Mouse (Mus musculus): ENCODE measurements around the gene Slc35b1.
"Not testable (repeated sequence)": the region's sequence is repeated elsewhere in the genome, so short reads cannot be mapped to it uniquely, and the experiment has no call there.

Gene Slc35b1

DNA sequence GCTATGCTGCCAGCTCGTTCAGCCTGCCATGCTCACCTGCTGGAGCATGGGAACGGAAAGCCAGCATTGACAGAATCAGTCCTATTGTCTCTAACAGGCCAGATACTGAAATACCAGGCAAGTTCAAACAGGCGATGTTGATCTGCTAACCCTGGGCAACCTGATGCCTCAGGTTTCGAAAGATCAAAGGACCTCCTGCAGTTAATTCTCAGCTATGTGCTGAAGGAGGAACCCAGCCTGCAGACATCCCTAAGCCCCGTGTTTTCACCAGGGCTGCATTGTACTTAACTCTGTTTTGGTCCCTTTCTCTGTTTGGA lies 9.0 kb downstream of the Slc35b1 start:
- DNase-seq (ENCODE audit: low read depth, low spot score) = no peak

GRCm38 (mm10) chr11:95394112-95394511 lies 9.6 kb downstream of the Slc35b1 start:
- DNase-seq (ENCODE audit: low read depth, low spot score) = no peak

DNA sequence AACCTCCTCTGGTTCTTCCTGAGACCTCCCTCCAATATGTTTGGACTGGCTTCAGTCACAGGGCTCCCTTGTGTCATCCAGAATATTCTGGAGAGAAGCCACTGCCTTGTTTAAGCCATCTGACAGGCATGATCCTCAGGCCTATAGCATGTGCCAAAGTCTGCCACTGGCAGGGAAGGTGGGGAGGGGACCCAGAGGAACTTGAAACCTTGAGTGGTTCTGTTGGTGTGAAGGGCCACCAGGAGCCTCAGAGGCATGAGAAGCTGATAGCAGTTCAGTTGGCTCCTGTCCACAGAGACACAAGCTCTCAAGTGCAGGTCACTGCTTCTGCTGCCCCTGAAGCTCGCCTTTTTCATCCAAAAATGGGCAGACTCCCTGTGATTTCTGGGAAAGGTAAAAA lies 12.1 kb downstream of the Slc35b1 start:
- no peak for DNase-seq (ENCODE audit: low read depth, low spot score)

GRCm38 (mm10) chr11:95397843-95398835 lies 13.6 kb downstream of the Slc35b1 start:
- DNase-seq (ENCODE audit: low read depth, low spot score) = no peak

DNA sequence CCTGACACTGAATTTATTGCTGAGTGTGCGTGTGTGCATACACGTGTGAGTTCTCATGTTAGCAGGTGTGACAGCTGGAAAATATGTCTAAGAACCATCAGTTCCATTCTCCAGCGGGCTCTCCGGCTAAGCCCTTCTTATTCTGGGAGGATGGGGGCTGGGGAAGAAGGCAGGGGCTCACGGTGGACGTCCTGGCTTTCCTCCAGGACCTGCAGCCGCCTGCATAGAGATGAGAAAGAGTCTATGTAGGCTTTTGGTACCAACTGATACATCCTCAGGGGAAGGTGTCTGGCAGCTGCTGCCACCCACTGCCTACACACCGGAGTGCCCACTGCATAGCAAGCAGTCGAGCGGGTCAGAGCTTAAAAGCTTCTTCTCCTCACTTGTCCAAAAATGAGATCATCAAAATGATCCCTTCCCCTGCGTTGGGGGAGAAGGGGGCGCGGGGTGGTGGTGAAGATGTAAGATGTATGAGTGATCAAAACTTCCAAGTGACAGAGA lies 15.1 kb downstream of the Slc35b1 start:
- DNase-seq (ENCODE audit: low read depth, low spot score) = no peak

DNA sequence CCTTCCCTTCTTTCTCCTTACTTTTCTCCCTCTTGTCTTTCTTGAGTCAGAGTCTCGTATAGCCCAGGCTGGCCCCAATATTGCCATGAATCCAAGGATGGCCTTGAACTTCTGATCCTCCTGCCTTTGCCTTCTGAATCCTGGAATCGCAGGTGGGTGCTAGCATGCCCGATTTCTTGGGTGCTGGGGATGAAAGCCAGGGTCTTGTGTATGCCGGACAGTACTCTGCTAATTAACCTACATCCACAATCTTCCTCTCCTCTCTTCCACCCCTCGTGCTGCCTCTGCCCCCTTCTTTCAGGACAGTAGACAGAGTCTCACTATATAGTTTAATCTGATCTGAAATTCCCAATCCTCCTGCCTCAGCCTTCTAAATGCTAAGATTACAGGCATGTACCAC lies 17.1 kb downstream of the Slc35b1 start:
- DNase-seq (ENCODE audit: low read depth, low spot score) = no peak

DNA sequence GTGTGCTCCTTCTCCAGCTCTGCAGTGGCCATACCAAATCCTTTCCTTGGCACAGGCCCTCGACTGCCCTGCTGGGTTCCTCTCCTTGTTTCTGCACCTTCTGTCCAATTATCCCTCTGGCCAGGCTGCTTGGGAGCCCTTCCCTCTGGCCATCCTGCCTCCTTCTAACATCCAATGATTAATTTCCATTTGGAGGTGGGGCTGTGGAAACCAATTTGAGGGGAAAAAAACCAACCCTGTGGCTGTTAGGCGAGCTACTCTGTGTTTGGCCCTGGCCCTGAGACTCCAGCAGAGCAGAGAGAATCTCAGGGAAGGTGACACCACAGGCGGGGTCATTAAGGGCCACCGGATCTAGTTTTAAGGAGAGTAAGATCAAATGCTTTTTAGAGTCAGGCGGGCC lies 17.7 kb downstream of the Slc35b1 start:
- no peak for DNase-seq (ENCODE audit: low read depth, low spot score)

- no peak for DNase-seq (ENCODE audit: low read depth, low spot score)
Measured at GRCm38 (mm10) chr11:95402658-95403101, 18.2 kb downstream of the Slc35b1 start.

- no peak for DNase-seq (ENCODE audit: low read depth, low spot score)
Measured at GRCm38 (mm10) chr11:95403382-95404340, 19.2 kb downstream of the Slc35b1 start.

GRCm38 (mm10) chr11:95405771-95406170 lies 21.3 kb downstream of the Slc35b1 start:
- DNase-seq (ENCODE audit: low read depth, low spot score) = no peak

- not testable (repeated sequence) for DNase-seq (ENCODE audit: low read depth, low spot score)
Measured at GRCm38 (mm10) chr11:95406398-95406797, 21.9 kb downstream of the Slc35b1 start.

DNA sequence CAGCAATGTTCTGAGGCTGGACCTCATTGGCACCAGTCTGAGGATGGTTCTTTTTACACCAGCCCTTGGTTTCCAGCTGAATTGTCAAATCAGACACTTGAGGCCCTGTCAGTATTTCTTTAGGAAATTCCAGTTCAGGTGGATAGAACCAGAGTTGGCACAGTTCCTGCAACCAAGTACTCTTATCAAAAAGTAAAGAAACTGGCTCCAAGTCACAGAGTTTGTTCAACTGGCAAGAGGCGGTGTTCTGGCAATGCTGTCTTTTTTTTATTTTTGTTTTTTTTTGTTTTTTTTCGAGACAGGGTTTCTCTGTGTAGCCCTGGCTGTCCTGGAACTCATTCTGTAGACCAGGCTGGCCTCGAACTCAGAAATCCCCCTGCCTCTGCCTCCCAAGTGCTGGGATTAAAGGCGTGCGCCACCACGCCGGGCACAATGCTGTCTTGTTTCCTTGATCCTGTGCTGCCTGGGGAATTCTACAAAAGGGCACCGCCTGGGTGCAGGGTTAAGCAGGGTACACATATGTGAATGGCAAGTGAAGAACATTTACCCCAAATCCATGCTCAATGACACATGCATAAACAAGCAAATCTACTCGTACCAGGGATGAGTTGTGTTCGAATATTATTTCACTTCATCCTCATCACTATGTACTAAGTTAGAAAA lies 25.1 kb downstream of the Slc35b1 start:
- no peak for DNase-seq (ENCODE audit: low read depth, low spot score)

GRCm38 (mm10) chr11:95411453-95412013 lies 27.0 kb downstream of the Slc35b1 start:
- DNase-seq (ENCODE audit: low read depth, low spot score) = no peak

DNA sequence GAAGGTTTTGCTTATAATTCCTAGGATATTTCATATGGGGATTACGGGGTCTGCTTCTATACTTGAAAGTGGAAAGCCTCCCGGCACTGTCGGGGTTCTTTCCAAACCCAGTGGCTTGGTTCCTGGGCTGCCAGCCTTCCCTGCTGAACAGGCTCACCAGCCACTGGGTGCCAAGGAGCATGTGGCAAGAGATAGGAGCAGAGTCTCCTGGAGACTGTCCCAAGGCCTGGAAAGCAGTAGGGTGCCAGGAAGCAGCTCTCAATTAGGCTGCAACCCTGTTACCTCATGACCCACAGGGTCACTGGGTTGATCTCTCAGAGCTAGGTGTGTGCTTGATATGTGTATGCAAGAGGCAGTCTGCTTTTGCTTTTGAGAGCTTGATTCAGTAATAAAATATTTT lies 28.1 kb downstream of the Slc35b1 start:
- no peak for DNase-seq (ENCODE audit: low read depth, low spot score)

- peak; percentile 89 for DNase-seq (ENCODE audit: low read depth, low spot score)
Measured at GRCm38 (mm10) chr11:95413641-95414535, 29.4 kb downstream of the Slc35b1 start, which contains the start of gene Spop. Gene Spop (plus strand): TSS chr11:95414080.

- peak; percentile 88 for DNase-seq (ENCODE audit: low read depth, low spot score)
Measured at GRCm38 (mm10) chr11:95414536-95415161, 30.2 kb downstream of the Slc35b1 start.

- DNase-seq (ENCODE audit: low read depth, low spot score) = no peak
Measured at GRCm38 (mm10) chr11:95415931-95416330, 31.4 kb downstream of the Slc35b1 start.

- DNase-seq (ENCODE audit: low read depth, low spot score) = no peak
Measured at GRCm38 (mm10) chr11:95417341-95417740, 32.8 kb downstream of the Slc35b1 start.

DNA sequence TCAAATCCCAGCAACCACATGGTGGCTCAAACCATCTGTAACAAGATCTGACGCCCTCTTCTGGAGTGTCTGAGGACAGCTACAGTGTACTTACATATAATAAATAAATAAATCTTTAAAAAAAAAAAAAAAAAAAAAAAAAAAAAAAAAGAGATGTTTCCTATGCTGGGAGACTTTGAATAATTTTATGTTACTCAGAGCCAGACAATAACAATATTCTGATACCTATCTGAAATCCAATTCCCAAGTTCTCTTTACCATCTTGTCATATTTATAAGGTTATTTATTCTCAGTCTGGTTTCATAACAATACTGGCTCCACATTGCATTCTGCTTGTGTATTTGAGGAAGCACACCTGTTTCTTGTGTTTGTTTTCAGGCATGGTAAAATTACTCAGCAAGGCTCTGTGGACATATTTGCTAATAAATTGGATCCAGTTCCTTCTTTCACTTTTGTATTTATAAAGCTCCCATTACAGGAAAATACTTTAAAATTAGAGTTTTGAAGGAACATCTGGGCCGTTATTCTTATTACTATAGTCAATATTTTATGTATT lies 36.5 kb downstream of the Slc35b1 start:
- DNase-seq (ENCODE audit: low read depth, low spot score) = no peak
